Mouse (Mus musculus) kidney, adult 18-20 months (tissue): ENCODE measurements at regions not wholly inside any gene's neighbourhood (a gene's known extent, or its start where the extent isn't known, plus 50 kb on each side); places are given as distances from the start of the nearest gene placed in this dataset.
"Not testable (repeated sequence)": the region's sequence is repeated elsewhere in the genome, so short reads cannot be mapped to it uniquely, and the experiment has no call there.

Experiments used
- DNase-seq: peaks from one replicate; pipeline ENCODE4 v3.0.0; 2021

DNA sequence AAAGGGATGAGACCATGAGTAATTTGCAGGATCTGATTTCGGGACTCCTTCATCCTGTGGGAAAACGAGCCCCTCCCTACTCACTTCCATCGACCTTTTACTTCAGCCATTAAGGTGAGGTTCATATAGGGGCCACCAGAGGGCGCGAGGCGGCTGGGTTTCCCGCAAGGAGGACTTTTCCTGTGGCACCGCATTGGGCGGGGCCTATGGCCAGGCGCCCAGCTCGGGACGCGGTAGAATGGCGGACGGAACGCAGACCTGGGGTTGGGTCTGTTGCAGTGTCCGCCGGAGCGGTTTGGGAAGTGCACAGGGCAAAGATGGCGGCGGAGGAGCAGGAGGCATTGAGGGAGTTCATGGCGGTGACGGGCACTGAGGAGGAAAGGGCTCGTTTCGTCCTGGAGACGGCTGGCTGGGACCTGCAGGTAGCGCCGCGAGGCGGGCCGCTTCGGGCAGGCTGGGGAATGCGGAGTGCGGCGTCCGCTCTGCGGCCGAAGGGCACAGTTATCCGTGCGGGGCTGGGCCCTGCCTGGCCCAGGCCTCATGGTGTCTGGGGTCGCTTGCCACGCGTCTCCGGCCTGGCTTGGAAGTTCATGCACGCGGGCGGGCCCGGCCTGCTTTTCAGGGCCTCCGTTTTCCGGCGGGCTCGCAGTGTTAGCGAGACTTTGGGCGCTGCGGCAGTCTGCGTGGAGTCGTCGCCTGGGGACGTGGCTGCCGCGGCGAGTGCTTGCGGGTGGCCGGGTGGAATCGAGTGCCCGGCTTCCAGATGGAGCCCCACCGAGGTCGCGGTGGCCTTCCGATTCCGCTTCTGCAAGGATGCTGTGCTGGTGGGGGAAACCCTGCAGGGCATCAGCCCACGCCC is 219.1 kb downstream of the Gm31371 start:
- peak; percentile 100 for DNase-seq

DNA sequence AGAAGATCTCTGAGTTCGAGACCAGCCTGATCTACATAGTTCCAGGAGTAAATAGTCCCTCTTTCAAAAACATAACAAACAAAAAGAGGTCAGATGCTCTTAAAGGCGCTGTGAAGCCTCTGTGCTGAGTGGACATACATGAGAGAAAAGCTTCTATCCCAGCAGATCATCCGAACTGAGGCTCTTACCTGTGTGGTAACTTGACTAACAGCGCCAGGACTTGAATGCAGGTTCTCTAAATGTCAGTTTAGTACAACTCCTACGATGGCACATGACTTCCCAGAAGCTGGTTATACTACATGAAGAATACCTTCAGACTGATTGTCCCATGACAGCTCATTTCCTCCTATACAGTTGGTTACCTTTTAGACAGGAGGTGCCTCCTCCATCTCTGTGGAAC is 220.4 kb downstream of the Gm31371 start:
- peak; percentile 24 for DNase-seq

DNA sequence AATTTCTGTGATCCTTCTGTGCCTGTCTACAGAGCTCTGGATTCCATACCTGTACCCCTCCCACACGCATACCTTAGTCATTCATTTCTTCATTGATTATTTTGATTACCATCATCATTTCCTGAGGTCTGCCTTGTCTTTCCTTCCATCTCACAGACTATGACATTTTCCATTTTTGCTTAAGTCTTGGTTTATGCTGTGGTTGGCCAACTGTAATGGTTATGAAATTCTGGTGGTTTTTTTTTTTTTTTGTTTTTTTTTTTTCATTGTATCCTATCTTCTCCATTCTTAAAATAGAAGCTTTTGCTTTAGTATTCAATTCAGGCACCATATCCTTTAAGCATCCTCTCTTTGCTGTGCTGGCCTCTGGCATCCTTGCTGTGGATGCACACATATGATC is 227.4 kb downstream of the Gm15319 start:
- DNase-seq, result not testable (repeated sequence)

DNA sequence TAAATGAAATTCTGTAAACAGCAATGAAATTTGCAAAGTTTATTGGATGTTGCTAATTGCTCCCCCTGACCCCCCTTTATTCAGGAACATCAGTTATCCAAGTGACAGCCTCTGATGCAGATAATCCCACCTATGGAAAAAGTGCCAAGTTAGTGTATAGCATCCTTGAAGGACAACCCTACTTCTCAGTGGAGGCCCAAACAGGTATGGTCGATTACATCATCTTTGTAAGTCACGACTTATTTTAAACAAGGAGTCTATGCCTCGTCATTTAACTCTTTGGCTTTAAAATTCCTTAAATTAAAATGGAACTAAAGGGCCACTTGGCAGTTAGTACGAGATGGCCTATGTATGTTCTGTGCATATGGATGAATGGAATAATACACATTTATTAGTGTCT is 217.6 kb downstream of the Gm15319 start:
- DNase-seq, result not testable (repeated sequence)

DNA sequence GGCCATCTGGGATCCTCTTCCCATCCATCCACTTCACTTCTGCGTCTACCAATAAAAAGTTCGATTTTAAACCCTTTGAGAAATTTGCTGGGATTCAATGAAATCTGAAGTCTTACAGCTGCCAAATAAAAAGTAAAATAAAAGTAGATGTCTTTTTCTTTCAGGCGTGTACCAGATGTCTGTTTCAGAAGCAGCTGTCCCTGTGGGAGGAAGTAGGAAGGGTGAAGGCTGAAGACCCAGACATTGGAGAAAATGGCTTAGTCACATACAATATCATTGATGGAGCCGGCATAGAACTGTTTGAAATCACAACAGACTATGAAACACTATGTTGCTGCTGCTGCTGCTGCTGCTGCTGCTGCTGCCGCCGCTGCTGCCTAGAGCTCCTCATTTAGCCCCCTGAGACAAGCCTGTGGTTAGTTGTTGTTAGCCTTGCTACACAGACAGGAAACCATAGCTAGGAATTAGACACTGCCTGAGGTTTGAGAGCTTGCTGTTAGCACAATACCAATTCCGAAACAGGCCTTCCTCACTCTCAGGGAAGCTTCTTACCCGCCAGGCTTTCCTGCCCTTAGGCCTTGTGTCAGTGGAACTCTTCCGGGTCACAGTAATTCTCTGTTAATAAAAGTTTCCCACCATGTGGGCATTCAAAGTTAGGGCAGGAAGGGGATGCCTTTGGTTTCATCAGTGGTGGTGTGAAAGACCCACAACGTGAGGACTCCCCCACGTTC is 211.5 kb downstream of the Gm15319 start:
- not testable (repeated sequence) for DNase-seq

DNA sequence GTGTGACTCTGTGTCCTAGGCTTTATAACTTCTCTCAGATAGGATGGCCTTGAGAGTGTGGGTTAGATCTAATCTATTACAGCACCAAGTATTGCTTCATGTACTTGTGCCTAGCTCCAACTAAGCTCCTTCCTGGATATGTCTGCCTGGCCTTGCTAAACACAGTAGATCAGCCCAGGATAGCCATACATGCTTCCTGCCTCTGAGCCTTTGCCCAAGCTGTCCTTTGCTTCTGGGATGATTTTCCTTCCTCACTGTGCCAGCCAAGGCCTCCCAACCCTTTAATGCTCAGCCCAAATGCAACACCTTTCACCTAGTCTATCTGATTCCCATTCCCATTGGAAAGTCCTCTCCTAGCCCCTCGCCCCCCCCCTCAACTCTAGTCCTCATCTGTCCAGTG is 208.9 kb downstream of the Gm15319 start:
- DNase-seq, result not testable (repeated sequence)
